Mouse (Mus musculus) thymus, adult 2 months (tissue): ENCODE measurements around the gene Lgalsl. TPM values are rescaled to one million over a fixed set of nuclear protein-coding genes. Genes with fewer than 3 reads are reported as not detected.

Source experiments
- DNase-seq: peaks from one replicate; pipeline ENCODE4 v3.0.0; 2021
- H3K27ac ChIP-seq: fragments of 200-500 bp; 2 replicates; pipeline ENCODE4 v1.5.1; 2012; ENCODE audit warnings: low read length, control low read depth; ENCODE audit not compliant: control insufficient read depth, insufficient read depth
- H3K27me3 ChIP-seq: fragments of 200-500 bp; 2 replicates; pipeline ENCODE4 v1.6.1; 2012; ENCODE audit warnings: mild to moderate bottlenecking, low read length, moderate library complexity, mixed read lengths; ENCODE audit not compliant: control insufficient read depth, insufficient read depth
- H3K36me3 ChIP-seq: fragments of 200-500 bp; 2 replicates; pipeline ENCODE4 v1.6.1; 2012; ENCODE audit warnings: mild to moderate bottlenecking, low read length, moderate library complexity; ENCODE audit not compliant: control insufficient read depth, insufficient read depth
- H3K4me1 ChIP-seq: fragments of 200-500 bp; replicated peaks from 2 replicates; pipeline ENCODE4 v1.6.1; 2012; ENCODE audit warnings: low read length; ENCODE audit not compliant: control insufficient read depth, insufficient read depth
- H3K4me3 ChIP-seq: fragments of 200-500 bp; 2 replicates; pipeline ENCODE4 v1.5.1; 2012; ENCODE audit warnings: mild to moderate bottlenecking, low read length, control low read depth, moderate library complexity; ENCODE audit not compliant: control insufficient read depth, insufficient read depth
- CTCF ChIP-seq: fragments of 200-500 bp; IDR thresholded peaks from 2 replicates; pipeline ENCODE4 v1.5.1; 2012; ENCODE audit warnings: mild to moderate bottlenecking, control low read depth, low read length, moderate library complexity, borderline replicate concordance; ENCODE audit not compliant: control insufficient read depth, poor library complexity, insufficient read depth; ENCODE audit errors: extremely low read depth
- POLR2A ChIP-seq: fragments of 200-500 bp; IDR thresholded peaks from 2 replicates; pipeline ENCODE4 v1.6.1; 2012; ENCODE audit warnings: mild to moderate bottlenecking, low read length, control low read depth, moderate library complexity; ENCODE audit not compliant: control insufficient read depth, poor library complexity, insufficient read depth; ENCODE audit errors: extremely low read depth
- WGBS: fragments of 180-500 bp; shearing (Covaris S2); methylation state at CpG from one replicate; pipeline ENCODE4 v1.1.7; 2018; 5-methylcytosine and 5-hydroxymethylcytosine counted together
- polyA plus RNA-seq: library from polyadenylated mRNA; depleted of rRNA; stranded (reverse); fragments of >200 nt; gene quantifications from 2 replicates; pipeline ENCODE4 v1.2.3, GENCODE M21; 2012

Lgalsl gene
- polyA plus RNA-seq, 1 experiment, result 3.3 TPM

- Histone ChIP-seq H3K4me3 (no peak overlapping the region), H3K36me3 (no peaks in the 10 kb centered on the region), H3K4me1 (peaks cover 12% of the 10 kb centered on the region; the same call in 1 of the 2 replicates), H3K27ac (no peak overlapping the region), H3K27me3 (no peaks in the 10 kb centered on the region)
- DNase-seq, result no peak
- TF ChIP-seq POLR2A (no peak), CTCF (no peak)
- WGBS, result 93% methylated on average over 9 of the region's 9 CpGs
Observed at GRCm38 (mm10) chr11:20829056-20829686, 1.7 kb downstream of the Lgalsl start.

- Histone ChIP-seq H3K27me3 (no peaks in the 10 kb centered on the region), H3K36me3 (no peaks in the 10 kb centered on the region), H3K4me1 (no peaks in the 10 kb centered on the region), H3K4me3 (no peak overlapping the region), H3K27ac (no peak overlapping the region)
- DNase-seq, result no peak
- TF ChIP-seq POLR2A, result no peak
- TF ChIP-seq CTCF, result no peak
- 96% methylated on average over 2 of the region's 2 CpGs for WGBS
Observed at GRCm38 (mm10) chr11:20823961-20824360, 6.9 kb downstream of the Lgalsl start.

- Histone ChIP-seq H3K27me3 (no peaks in the 10 kb centered on the region), H3K36me3 (no peaks in the 10 kb centered on the region), H3K4me1 (no peaks in the 10 kb centered on the region), H3K27ac (no peak overlapping the region), H3K4me3 (no peak overlapping the region)
- TF ChIP-seq CTCF (no peak), POLR2A (no peak)
- DNase-seq, result no peak
- WGBS, result 96% methylated on average over 2 of the region's 2 CpGs
Observed at GRCm38 (mm10) chr11:20823301-20823700, 7.6 kb downstream of the Lgalsl start.

- Histone ChIP-seq H3K27me3 (no peaks in the 10 kb centered on the region), H3K4me1 (no peaks in the 10 kb centered on the region), H3K36me3 (no peaks in the 10 kb centered on the region), H3K4me3 (no peak overlapping the region), H3K27ac (no peak overlapping the region)
- TF ChIP-seq CTCF (no peak), POLR2A (no peak)
- DNase-seq, result no peak
- 95% methylated on average over 7 of the region's 7 CpGs for WGBS
Observed at GRCm38 (mm10) chr11:20821351-20821750, 9.5 kb downstream of the Lgalsl start.

- no peaks in the 10 kb centered on the region for H3K27me3 ChIP-seq
- H3K36me3 ChIP-seq, result no peaks in the 10 kb centered on the region
- DNase-seq, result no peak
- H3K27ac ChIP-seq, result no peak overlapping the region
- no peak overlapping the region for H3K4me3 ChIP-seq
- H3K4me1 ChIP-seq, result no peaks in the 10 kb centered on the region
- WGBS, result 96% methylated on average over 6 of the region's 6 CpGs
- TF ChIP-seq POLR2A (no peak), CTCF (no peak)
Observed at GRCm38 (mm10) chr11:20813901-20814523, 16.8 kb downstream of the Lgalsl start.

- Histone ChIP-seq H3K36me3 (no peaks in the 10 kb centered on the region), H3K27me3 (no peaks in the 10 kb centered on the region), H3K4me3 (no peak overlapping the region), H3K27ac (no peak overlapping the region), H3K4me1 (no peaks in the 10 kb centered on the region)
- 69% methylated on average over 5 of the region's 5 CpGs for WGBS
- no peak for TF ChIP-seq POLR2A
- DNase-seq, result no peak
Observed at GRCm38 (mm10) chr11:20812153-20812887, 18.5 kb downstream of the Lgalsl start.
